In genomic region chr7:5029946-5030345, GRCm38 (mm10) we compare ENCODE assay signal across 21 mouse cellular contexts. TPM values are rescaled to one million over a fixed set of nuclear protein-coding genes. Genes with fewer than 3 reads are reported as not detected.
DNase-seq lines count a peak whose midpoint lies in the region; ATAC-seq and TF ChIP-seq lines count a peak whose summit lies in the region.
"Had no signal": no experiment of that assay in that cellular context is flagged by ENCODE, and none has a peak within 500 bp of the region (broad histone marks: within the 10 kb centered on the region; RNA-seq: fewer than 3 reads in every experiment).

No protein-coding gene starts in this region.

- TF ChIP-seq POLR2A in ES-Bruce4 (IDR thresholded peaks at IDR 0.05; ENCODE audit: insufficient read depth, low read length) = no peak
- TF ChIP-seq POLR2A in lung, adult 2 months (IDR thresholded peaks at IDR 0.05; ENCODE audit: borderline replicate concordance, extremely low read depth, low read depth, low read length) = no peak

- peaks cover 52% of the 10 kb centered on the region for H3K36me3 ChIP-seq in intestine, postnatal 0 days (ENCODE audit: control insufficient read depth, insufficient read depth)
- H3K36me3 ChIP-seq in intestine, embryonic 16.5 days (ENCODE audit: control insufficient read depth, insufficient read depth, low read length) = peaks cover 63% of the 10 kb centered on the region
- peaks cover 60% of the 10 kb centered on the region for H3K36me3 ChIP-seq in E14TG2a.4 (ENCODE audit: insufficient read depth, low read length)
- no peaks in the 10 kb centered on the region for H3K36me3 ChIP-seq in ES-Bruce4 (ENCODE audit: control insufficient read depth, insufficient read depth, low read length, poor library complexity, severe bottlenecking)
- H3K36me3 ChIP-seq in embryonic facial prominence, embryonic 12.5 days = peaks cover 92% of the 10 kb centered on the region

- no peaks in the 10 kb centered on the region for H3K4me1 ChIP-seq in intestine, postnatal 0 days (replicated peaks; ENCODE audit: control insufficient read depth, insufficient read depth, low read length)
- no peaks in the 10 kb centered on the region for H3K4me1 ChIP-seq in intestine, embryonic 16.5 days (ENCODE audit: control insufficient read depth, insufficient read depth, low read length)
- H3K4me1 ChIP-seq in E14TG2a.4 (replicated peaks; ENCODE audit: low read depth, low read length) (peaks cover 35% of the 10 kb centered on the region), ES-Bruce4 (ENCODE audit: control insufficient read depth, insufficient read depth, low read length) (no peaks in the 10 kb centered on the region)
- no peaks in the 10 kb centered on the region for H3K4me1 ChIP-seq in embryonic facial prominence, embryonic 12.5 days
- 0 out of 2 replicates have a peak, but pooled peaks cover 2% of the 10 kb centered on the region for H3K4me1 ChIP-seq in lung, adult 2 months (ENCODE audit: control insufficient read depth, insufficient read depth, low read length)
- H3K4me1 ChIP-seq: forebrain, embryonic 13.5 days; hindbrain, embryonic 15.5 days; liver, embryonic 15.5 days; neural tube, embryonic 13.5 days had no signal

- H3K9me3 ChIP-seq in intestine, postnatal 0 days (ENCODE audit: control insufficient read depth) = peaks cover 16% of the 10 kb centered on the region
- peaks cover 32% of the 10 kb centered on the region for H3K9me3 ChIP-seq in intestine, embryonic 16.5 days (ENCODE audit: control insufficient read depth, low read length)
- H3K9me3 ChIP-seq in E14TG2a.4 (ENCODE audit: low read length) (no peaks in the 10 kb centered on the region), ES-Bruce4 (replicated peaks; ENCODE audit: control insufficient read depth, insufficient read depth, low read length, poor library complexity, severe bottlenecking) (no peaks in the 10 kb centered on the region)
- H3K9me3 ChIP-seq in embryonic facial prominence, embryonic 12.5 days = peaks cover 49% of the 10 kb centered on the region

- TF ChIP-seq CTCF in intestine, postnatal 0 days (IDR thresholded peaks at IDR 0.05; ENCODE audit: low read depth) = no peak
- TF ChIP-seq CTCF in E14TG2a.4 (conservative IDR thresholded peaks at IDR 0.05; ENCODE audit: low read length) (no peak; the same call in 1 of the 2 replicates), ES-Bruce4 (IDR thresholded peaks at IDR 0.05; ENCODE audit: low read depth, low read length) (no peak)
- TF ChIP-seq CTCF in lung, adult 2 months (IDR thresholded peaks at IDR 0.05; ENCODE audit: insufficient read depth, low read length) = no peak

- peak overlapping the region; percentile 46; the same call in 1 of the 2 replicates for H3K27ac ChIP-seq in intestine, postnatal 0 days (ENCODE audit: low read depth, low read length)
- no peak overlapping the region for H3K27ac ChIP-seq in intestine, embryonic 16.5 days (ENCODE audit: low read length)
- H3K27ac ChIP-seq in ES-Bruce4 (ENCODE audit: insufficient read depth, low read length) = no peak overlapping the region
- no peak overlapping the region for H3K27ac ChIP-seq in embryonic facial prominence, embryonic 12.5 days
- H3K27ac ChIP-seq: forebrain, embryonic 13.5 days; hindbrain, embryonic 15.5 days; liver, embryonic 15.5 days; neural tube, embryonic 13.5 days; stomach, postnatal 0 days had no signal

- H3K9ac ChIP-seq in intestine, postnatal 0 days (ENCODE audit: low read depth, low read length) = no peak overlapping the region
- H3K9ac ChIP-seq in intestine, embryonic 16.5 days (ENCODE audit: low read depth, low read length) = no peak overlapping the region
- H3K9ac ChIP-seq in ES-Bruce4 (ENCODE audit: low read depth, poor library complexity, severe bottlenecking) = peak overlapping the region; percentile 41
- H3K9ac ChIP-seq in embryonic facial prominence, embryonic 12.5 days = no peak overlapping the region
- H3K9ac ChIP-seq: forebrain, embryonic 13.5 days; hindbrain, embryonic 15.5 days; liver, embryonic 15.5 days; neural tube, embryonic 13.5 days had no signal

- ATAC-seq in intestine, postnatal 0 days = no peak
- no peak for ATAC-seq in intestine, embryonic 16.5 days
- ATAC-seq in embryonic facial prominence, embryonic 12.5 days (ENCODE audit: insufficient number of reproducible peaks, insufficient read depth, low FRiP score, low TSS enrichment) = no peak
- ATAC-seq: forebrain, embryonic 13.5 days had no signal

- 94% methylated on average over 21 of the region's 21 CpGs for WGBS in intestine, postnatal 0 days
- WGBS in intestine, embryonic 16.5 days = 88% methylated on average over 21 of the region's 21 CpGs
- 92% methylated on average over 21 of the region's 21 CpGs for WGBS in embryonic facial prominence, embryonic 12.5 days
- 95% methylated on average over 21 of the region's 21 CpGs for WGBS in lung, adult 2 months

- no peaks in the 10 kb centered on the region for H3K27me3 ChIP-seq in intestine, postnatal 0 days (replicated peaks; ENCODE audit: control insufficient read depth, insufficient read depth, low read length)
- H3K27me3 ChIP-seq in intestine, embryonic 16.5 days (replicated peaks; ENCODE audit: control insufficient read depth, insufficient read depth, low read length) = no peaks in the 10 kb centered on the region
- H3K27me3 ChIP-seq in E14TG2a.4 (ENCODE audit: insufficient read depth, low read length) (peaks cover 75% of the 10 kb centered on the region), ES-Bruce4 (ENCODE audit: control insufficient read depth, insufficient read depth, low read length, poor library complexity, severe bottlenecking) (no peaks in the 10 kb centered on the region)
- H3K27me3 ChIP-seq in embryonic facial prominence, embryonic 12.5 days = no peaks in the 10 kb centered on the region
- H3K27me3 ChIP-seq: forebrain, embryonic 13.5 days; hindbrain, embryonic 15.5 days; liver, embryonic 15.5 days; neural tube, embryonic 13.5 days had no signal

- H3K4me2 ChIP-seq in intestine, postnatal 0 days (replicated peaks; ENCODE audit: low read depth) = no peak overlapping the region
- no peak overlapping the region for H3K4me2 ChIP-seq in intestine, embryonic 16.5 days (ENCODE audit: low read depth, low read length)
- H3K4me2 ChIP-seq in embryonic facial prominence, embryonic 12.5 days (replicated peaks) = no peak overlapping the region
- H3K4me2 ChIP-seq: forebrain, embryonic 13.5 days; heart, embryonic 11.5 days; hindbrain, embryonic 15.5 days; liver, embryonic 15.5 days; neural tube, embryonic 13.5 days had no signal

- no peak for TF ChIP-seq EP300 in ES-Bruce4 (IDR thresholded peaks at IDR 0.05; ENCODE audit: insufficient read depth, low read depth, low read length)

- no peak for DNase-seq in embryo, embryonic 11 days
- no peak for DNase-seq in lung, adult 2 months
- DNase-seq: adrenal gland, adult 8-10 months; cerebellum, adult 9-10 months; heart, postnatal 14 days; kidney, adult 11 months; lung, postnatal 10 days; right cerebral cortex, adult 18-20 months; thymus, postnatal 25 days had no signal

- H3K4me3 ChIP-seq in intestine, postnatal 0 days (ENCODE audit: low read depth, low read length) = no peak overlapping the region
- H3K4me3 ChIP-seq in intestine, embryonic 16.5 days (ENCODE audit: low read length) = no peak overlapping the region
- peak overlapping the region; percentile 79 for H3K4me3 ChIP-seq in E14TG2a.4 (replicated peaks; ENCODE audit: low read length)
- peak overlapping the region; percentile 59 for H3K4me3 ChIP-seq in ES-Bruce4 (ENCODE audit: low read depth, low read length)
- peak overlapping the region; percentile 5; the same call in 1 of the 2 replicates for H3K4me3 ChIP-seq in embryonic facial prominence, embryonic 12.5 days
- no peak overlapping the region for H3K4me3 ChIP-seq in lung, adult 2 months (replicated peaks; ENCODE audit: extremely low read depth, low read depth, low read length)
- H3K4me3 ChIP-seq: hindbrain, embryonic 15.5 days; liver, embryonic 15.5 days; neural tube, embryonic 13.5 days had no signal

RNA-seq across cellular contexts. Expression of gene 4632433K11Rik, which starts 4.0 kb away (rescaled TPM):
- polyA plus RNA-seq in intestine, postnatal 0 days (2015; fragmentation: Nextera tagmentation; extraction: Ambion mirVana) = not detected in 2 replicates
- not detected in 2 replicates for polyA plus RNA-seq in intestine, embryonic 16.5 days (2015; fragmentation: Nextera tagmentation; extraction: Ambion mirVana)
- 1.9 TPM in 1 of 2 replicates, not detected in the other for polyA plus RNA-seq in ES-Bruce4 (2011; ENCODE audit: insufficient read depth, insufficient read length, low read depth, missing spikeins)
- not detected in 2 replicates for polyA plus RNA-seq in embryonic facial prominence, embryonic 12.5 days (2016; fragmentation: Nextera tagmentation; extraction: Ambion mirVana)
- not detected in 2 replicates for polyA plus RNA-seq in lung, adult 2 months (2012; rRNA removed)
- polyA plus RNA-seq: forebrain, embryonic 13.5 days; heart, embryonic 11.5 days; hindbrain, embryonic 15.5 days; limb, embryonic 14.5 days; liver, embryonic 15.5 days; neural tube, embryonic 13.5 days; stomach, postnatal 0 days had no signal

RNA-seq across cellular contexts. Expression of gene Zfp784, which starts 8.3 kb away (rescaled TPM):
- polyA plus RNA-seq in intestine, postnatal 0 days (2015; fragmentation: Nextera tagmentation; extraction: Ambion mirVana) = 6.4 and 6.5 TPM in 2 replicates
- polyA plus RNA-seq in intestine, embryonic 16.5 days (2015; fragmentation: Nextera tagmentation; extraction: Ambion mirVana) = 7.9 and 8.0 TPM in 2 replicates
- 0.30 TPM in 1 of 2 replicates, not detected in the other for polyA plus RNA-seq in ES-Bruce4 (2011; ENCODE audit: insufficient read depth, insufficient read length, low read depth, missing spikeins)
- 5.4 and 5.7 TPM in 2 replicates for polyA plus RNA-seq in embryonic facial prominence, embryonic 12.5 days (2016; fragmentation: Nextera tagmentation; extraction: Ambion mirVana)
- 5.2 and 6.9 TPM in 2 replicates for polyA plus RNA-seq in lung, adult 2 months (2012; rRNA removed)

RNA-seq across cellular contexts. Expression of gene Ccdc106, which starts 9.6 kb away (rescaled TPM):
- 8.3 and 8.8 TPM in 2 replicates for polyA plus RNA-seq in intestine, postnatal 0 days (2015; fragmentation: Nextera tagmentation; extraction: Ambion mirVana)
- 10.1 and 13.7 TPM in 2 replicates for polyA plus RNA-seq in intestine, embryonic 16.5 days (2015; fragmentation: Nextera tagmentation; extraction: Ambion mirVana)
- polyA plus RNA-seq in ES-Bruce4 (2011; ENCODE audit: insufficient read depth, insufficient read length, low read depth, missing spikeins) = 5.6 and 5.7 TPM in 2 replicates
- polyA plus RNA-seq in embryonic facial prominence, embryonic 12.5 days (2016; fragmentation: Nextera tagmentation; extraction: Ambion mirVana) = 35.5 and 38.4 TPM in 2 replicates
- polyA plus RNA-seq in lung, adult 2 months (2012; rRNA removed) = 0.90 and 0.97 TPM in 2 replicates

RNA-seq across cellular contexts. Expression of gene Zfp865, which starts 9.8 kb away (rescaled TPM):
- 2.3 and 2.6 TPM in 2 replicates for polyA plus RNA-seq in intestine, postnatal 0 days (2015; fragmentation: Nextera tagmentation; extraction: Ambion mirVana)
- 3.5 and 4.0 TPM in 2 replicates for polyA plus RNA-seq in intestine, embryonic 16.5 days (2015; fragmentation: Nextera tagmentation; extraction: Ambion mirVana)
- polyA plus RNA-seq in ES-Bruce4 (2011; ENCODE audit: insufficient read depth, insufficient read length, low read depth, missing spikeins) = 23.0 and 24.7 TPM in 2 replicates
- 8.2 TPM in 2 replicates for polyA plus RNA-seq in embryonic facial prominence, embryonic 12.5 days (2016; fragmentation: Nextera tagmentation; extraction: Ambion mirVana)
- polyA plus RNA-seq in lung, adult 2 months (2012; rRNA removed) = 43.2 and 47.9 TPM in 2 replicates

RNA-seq across cellular contexts. Expression of gene Gm44973, which starts 14.7 kb away (rescaled TPM):
- polyA plus RNA-seq in intestine, postnatal 0 days (2015; fragmentation: Nextera tagmentation; extraction: Ambion mirVana) = 4.4 and 4.7 TPM in 2 replicates
- 3.6 and 4.7 TPM in 2 replicates for polyA plus RNA-seq in intestine, embryonic 16.5 days (2015; fragmentation: Nextera tagmentation; extraction: Ambion mirVana)
- polyA plus RNA-seq in ES-Bruce4 (2011; ENCODE audit: insufficient read depth, insufficient read length, low read depth, missing spikeins) = not detected in 2 replicates
- not detected in 2 replicates for polyA plus RNA-seq in embryonic facial prominence, embryonic 12.5 days (2016; fragmentation: Nextera tagmentation; extraction: Ambion mirVana)
- not detected in 2 replicates for polyA plus RNA-seq in lung, adult 2 months (2012; rRNA removed)
- polyA plus RNA-seq: hindbrain, embryonic 15.5 days; neural tube, embryonic 13.5 days had no signal

Comparison
In these comparisons a context has a peak if more than half of its experiments do, and no peak if none do; other contexts are left out.
1. H3K4me3 ChIP-seq: peak in E14TG2a.4 (single experiment), ES-Bruce4 (single experiment) and embryonic facial prominence, embryonic 12.5 days (single experiment); none in intestine, postnatal 0 days (single experiment), intestine, embryonic 16.5 days (single experiment) and lung, adult 2 months (single experiment).